Mouse (Mus musculus) lung, embryonic 16.5 days (tissue): Measurements from ENCODE around the gene Smpx. TPM values are rescaled to one million over a fixed set of nuclear protein-coding genes. Genes with fewer than 3 reads are reported as not detected.

Source experiments
- ATAC-seq: fragments of 200-750 bp; cut with Nextera tagmentation; 2 replicates; pipeline ENCODE4 v1.8.0; 2017; ENCODE audit warnings: low read depth, mild to moderate bottlenecking, moderate library complexity
- H3K27ac ChIP-seq: fragments of 300-500 bp; sonication (generic); 2 replicates; pipeline ENCODE4 v1.5.1; 2014; ENCODE audit warnings: mild to moderate bottlenecking, control low read depth, low read length
- H3K27me3 ChIP-seq: fragments of 300-500 bp; sonication (generic); 2 replicates; pipeline ENCODE4 v1.6.1; 2014; ENCODE audit warnings: low read depth, low read length, mixed read lengths; ENCODE audit not compliant: control insufficient read depth, insufficient read depth
- H3K36me3 ChIP-seq: fragments of 300-500 bp; sonication (generic); 2 replicates; pipeline ENCODE4 v1.6.1; 2014; ENCODE audit warnings: low read length; ENCODE audit not compliant: control insufficient read depth, insufficient read depth
- H3K4me1 ChIP-seq: fragments of 300-500 bp; sonication (generic); replicated peaks from 2 replicates; pipeline ENCODE4 v1.6.1; 2014; ENCODE audit warnings: low read length, mixed read lengths; ENCODE audit not compliant: control insufficient read depth, insufficient read depth
- H3K4me2 ChIP-seq: fragments of 300-500 bp; sonication (generic); 2 replicates; pipeline ENCODE4 v1.6.1; 2014; ENCODE audit warnings: low read depth, low read length, control low read depth
- H3K4me3 ChIP-seq: fragments of 300-500 bp; sonication (generic); 2 replicates; pipeline ENCODE4 v1.5.1; 2014; ENCODE audit warnings: mild to moderate bottlenecking, low read length, control low read depth
- H3K9ac ChIP-seq: fragments of 300-500 bp; sonication (generic); 2 replicates; pipeline ENCODE4 v1.6.1; 2014; ENCODE audit warnings: low read length, control low read depth
- H3K9me3 ChIP-seq: fragments of 300-500 bp; sonication (generic); 2 replicates; pipeline ENCODE4 v1.6.1; 2016; ENCODE audit warnings: low read length; ENCODE audit not compliant: control insufficient read depth
- WGBS: fragments of 180-500 bp; shearing (Covaris S2); extraction: QIAGEN DNeasy Blood & Tissue Kit; methylation state at CpG from one replicate; pipeline ENCODE4 v1.1.7; 2014; 5-methylcytosine and 5-hydroxymethylcytosine counted together
- polyA plus RNA-seq: library from polyadenylated mRNA; unstranded; fragments of >200 nt; fragmentation: Nextera tagmentation; extraction: Ambion mirVana; gene quantifications from 2 replicates; pipeline ENCODE4 v1.2.1, GENCODE M21; 2015

Smpx gene
- polyA plus RNA-seq, 1 experiment from 2014 or later = 48.1 TPM

DNA sequence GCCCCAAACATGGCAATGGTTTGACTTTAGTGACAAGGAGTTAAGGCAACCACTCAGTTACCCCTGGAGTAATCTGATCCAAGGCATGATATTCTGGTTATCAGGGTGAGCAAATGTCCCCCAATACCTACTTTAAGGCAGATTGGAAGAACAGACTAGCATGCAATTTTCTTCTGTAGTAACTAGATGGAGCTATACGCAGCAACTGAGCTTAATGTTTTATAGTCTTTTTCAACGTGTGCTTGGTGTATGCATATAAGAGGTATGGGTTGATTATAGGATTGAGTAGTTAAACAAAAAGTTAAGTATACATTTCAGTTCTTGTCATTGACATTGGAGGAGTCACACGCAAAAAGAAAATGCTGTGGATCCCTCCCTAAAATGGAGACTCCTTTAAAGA lies 21.2 kb downstream of the Smpx start:
- no peak for ATAC-seq
- Histone ChIP-seq H3K4me2 (no peak overlapping the region), H3K9me3 (no peaks in the 10 kb centered on the region), H3K27ac (no peak overlapping the region), H3K4me3 (no peak overlapping the region), H3K4me1 (no peaks in the 10 kb centered on the region), H3K9ac (no peak overlapping the region), H3K27me3 (no peaks in the 10 kb centered on the region), H3K36me3 (no peaks in the 10 kb centered on the region)
- WGBS = 29% methylated on average over 3 of the region's 3 CpGs

DNA sequence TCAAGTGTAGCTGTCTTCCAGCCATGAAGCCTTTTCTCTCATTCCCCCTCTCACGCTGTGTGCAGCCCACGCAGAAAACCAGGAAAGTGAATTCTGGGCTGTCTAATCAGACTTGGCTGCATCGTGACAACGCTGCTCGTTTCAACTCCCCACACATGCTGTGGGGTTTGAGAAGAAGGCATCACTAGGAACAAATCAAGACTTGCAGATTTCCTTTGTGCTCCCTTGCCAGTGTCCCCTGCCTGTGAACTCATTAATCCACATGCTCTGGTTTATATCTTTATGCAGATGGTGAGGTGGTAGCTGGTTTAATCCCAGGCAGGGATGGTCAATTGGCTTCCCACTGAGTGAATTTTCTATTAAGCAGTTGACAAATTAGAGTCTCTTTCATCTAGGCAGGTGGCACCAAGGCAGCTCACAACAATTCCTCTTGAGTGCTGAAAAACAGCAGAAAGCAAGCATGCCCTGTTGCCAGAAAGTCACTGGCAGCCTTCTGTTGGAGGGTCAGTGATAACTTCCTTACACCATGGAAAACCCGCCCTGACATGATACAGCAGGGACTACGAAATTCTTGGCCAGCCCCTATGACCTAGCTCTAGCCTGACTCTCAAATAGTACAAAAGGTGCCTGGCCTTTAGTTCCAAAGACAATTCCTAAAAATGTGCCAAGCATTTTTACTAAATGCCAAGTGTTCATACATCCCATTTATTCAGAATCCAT lies 32.1 kb downstream of the Smpx start:
- no peaks in the 10 kb centered on the region for H3K36me3 ChIP-seq
- ATAC-seq = no peak
- no peaks in the 10 kb centered on the region for H3K4me1 ChIP-seq
- no peak overlapping the region for H3K4me2 ChIP-seq
- H3K9ac ChIP-seq = no peak overlapping the region
- no peaks in the 10 kb centered on the region for H3K27me3 ChIP-seq
- WGBS = 56% methylated on average over 7 of the region's 7 CpGs
- H3K4me3 ChIP-seq = no peak overlapping the region
- H3K27ac ChIP-seq = no peak overlapping the region
- no peaks in the 10 kb centered on the region for H3K9me3 ChIP-seq

DNA sequence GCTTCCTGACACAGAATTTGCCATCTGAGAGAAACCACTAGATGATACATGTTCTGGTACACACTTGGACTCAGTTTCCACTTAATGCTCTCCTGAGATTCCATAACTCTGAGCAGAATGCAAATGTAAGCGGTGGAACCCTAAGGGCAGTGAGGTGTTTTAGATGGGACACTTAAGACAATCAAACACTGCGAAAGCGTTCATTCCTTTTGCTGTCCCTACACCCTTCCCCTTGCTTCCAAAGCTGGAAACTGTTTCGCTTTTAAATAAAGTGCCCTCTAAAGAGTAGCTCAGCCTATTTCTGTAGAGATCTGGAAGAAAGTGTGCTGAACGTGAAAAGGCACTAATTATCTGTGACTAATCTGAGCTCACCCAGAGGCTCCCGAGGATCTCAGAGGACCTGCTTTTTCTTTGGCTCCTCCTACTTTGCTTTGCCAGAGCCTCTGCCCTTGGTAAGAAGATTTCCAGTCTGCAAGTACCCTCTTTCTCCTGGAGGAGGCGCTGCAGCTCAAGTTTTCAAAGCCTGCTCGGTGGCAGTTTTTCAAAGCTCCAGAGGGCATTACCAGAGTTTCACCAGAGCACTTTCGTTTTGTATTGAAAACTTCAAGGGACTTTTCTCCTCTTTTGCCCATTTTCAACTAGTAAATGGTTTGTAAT lies 33.1 kb downstream of the Smpx start:
- peak overlapping the region; percentile 11; the same call in 1 of the 2 replicates for H3K4me2 ChIP-seq
- no peaks in the 10 kb centered on the region for H3K36me3 ChIP-seq
- H3K9ac ChIP-seq = no peak overlapping the region
- H3K27me3 ChIP-seq = no peaks in the 10 kb centered on the region
- H3K4me3 ChIP-seq = 0 out of 2 replicates have a peak overlapping the region, but pooled peaks have one; percentile 14
- no peaks in the 10 kb centered on the region for H3K4me1 ChIP-seq
- H3K27ac ChIP-seq = no peak overlapping the region
- peak; percentile 41 for ATAC-seq
- H3K9me3 ChIP-seq = no peaks in the 10 kb centered on the region
- WGBS = 28% methylated on average over 9 of the region's 9 CpGs

DNA sequence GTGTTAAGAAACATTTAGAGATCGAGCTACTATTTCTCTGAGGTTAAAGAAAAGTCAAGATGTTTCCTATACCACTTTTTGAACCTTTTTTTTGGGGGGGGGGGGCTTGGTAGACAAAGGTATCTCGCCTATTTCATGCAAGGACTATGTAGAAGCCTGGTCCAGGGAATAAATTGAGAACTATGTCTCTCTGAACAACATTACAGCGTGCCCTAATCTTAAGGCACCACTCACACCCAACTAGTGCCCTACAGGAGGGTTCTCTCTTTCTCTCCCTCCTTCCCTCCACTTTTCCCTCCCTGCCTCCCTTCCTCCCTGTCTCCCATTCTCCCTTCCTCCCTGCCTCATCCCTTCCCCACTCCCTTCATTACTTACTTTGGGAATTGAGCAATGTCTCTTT lies 33.6 kb downstream of the Smpx start:
- no peak for ATAC-seq
- Histone ChIP-seq H3K4me3 (0 out of 2 replicates have a peak overlapping the region, but pooled peaks have one; percentile 14), H3K9me3 (no peaks in the 10 kb centered on the region), H3K4me2 (peak overlapping the region; percentile 11; the same call in 1 of the 2 replicates), H3K36me3 (no peaks in the 10 kb centered on the region), H3K27me3 (no peaks in the 10 kb centered on the region), H3K27ac (no peak overlapping the region), H3K4me1 (no peaks in the 10 kb centered on the region), H3K9ac (no peak overlapping the region)
- WGBS = 49% methylated on average over 3 of the region's 3 CpGs

DNA sequence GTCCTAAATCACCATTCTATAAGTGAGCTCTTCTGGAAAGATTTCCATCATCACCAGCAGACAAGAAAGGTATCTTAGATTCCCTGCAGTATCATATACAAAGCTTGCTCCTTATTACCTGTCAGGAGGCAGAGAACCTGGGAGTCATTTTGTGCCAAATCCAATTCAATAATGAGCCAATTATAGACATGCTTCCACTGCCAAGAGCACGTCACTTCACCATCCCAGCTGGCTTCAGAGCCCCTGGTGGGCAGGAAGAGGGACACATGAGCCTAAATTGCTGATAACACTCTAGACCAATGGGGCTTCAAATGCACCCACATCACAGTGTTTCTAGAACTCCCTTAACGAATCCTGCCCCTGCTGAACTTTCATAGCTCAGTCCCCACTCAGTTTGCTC lies 35.1 kb downstream of the Smpx start:
- Histone ChIP-seq H3K9me3 (no peaks in the 10 kb centered on the region), H3K4me1 (no peaks in the 10 kb centered on the region), H3K4me3 (no peak overlapping the region), H3K36me3 (no peaks in the 10 kb centered on the region), H3K27me3 (no peaks in the 10 kb centered on the region), H3K27ac (no peak overlapping the region), H3K4me2 (no peak overlapping the region), H3K9ac (no peak overlapping the region)
- 50% methylated on average over 2 of the region's 2 CpGs for WGBS
- ATAC-seq = no peak

DNA sequence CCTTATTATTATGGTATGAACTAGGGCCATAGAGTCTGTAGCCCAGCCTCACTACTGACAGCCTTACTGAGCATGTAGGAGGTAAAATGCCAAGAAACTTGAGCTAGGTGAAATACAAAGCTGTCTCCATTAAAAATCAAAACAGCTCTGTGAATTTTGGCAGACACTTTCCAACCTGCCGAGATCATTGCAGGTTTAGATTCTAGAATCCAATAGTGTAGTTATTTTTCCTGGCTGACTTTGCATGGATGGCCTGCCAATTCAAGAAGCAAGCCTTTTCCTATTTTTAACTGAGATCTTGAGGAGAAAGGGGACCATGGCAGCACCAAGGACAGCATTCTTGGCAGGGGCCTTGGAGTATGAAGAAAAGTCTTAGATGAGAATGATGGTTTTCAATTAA lies 35.6 kb downstream of the Smpx start:
- H3K4me1 ChIP-seq = no peaks in the 10 kb centered on the region
- no peak overlapping the region for H3K4me2 ChIP-seq
- no peaks in the 10 kb centered on the region for H3K27me3 ChIP-seq
- H3K36me3 ChIP-seq = no peaks in the 10 kb centered on the region
- 69% methylated on average over 1 of the region's 1 CpGs for WGBS
- no peaks in the 10 kb centered on the region for H3K9me3 ChIP-seq
- H3K27ac ChIP-seq = no peak overlapping the region
- H3K9ac ChIP-seq = no peak overlapping the region
- H3K4me3 ChIP-seq = no peak overlapping the region
- no peak for ATAC-seq

DNA sequence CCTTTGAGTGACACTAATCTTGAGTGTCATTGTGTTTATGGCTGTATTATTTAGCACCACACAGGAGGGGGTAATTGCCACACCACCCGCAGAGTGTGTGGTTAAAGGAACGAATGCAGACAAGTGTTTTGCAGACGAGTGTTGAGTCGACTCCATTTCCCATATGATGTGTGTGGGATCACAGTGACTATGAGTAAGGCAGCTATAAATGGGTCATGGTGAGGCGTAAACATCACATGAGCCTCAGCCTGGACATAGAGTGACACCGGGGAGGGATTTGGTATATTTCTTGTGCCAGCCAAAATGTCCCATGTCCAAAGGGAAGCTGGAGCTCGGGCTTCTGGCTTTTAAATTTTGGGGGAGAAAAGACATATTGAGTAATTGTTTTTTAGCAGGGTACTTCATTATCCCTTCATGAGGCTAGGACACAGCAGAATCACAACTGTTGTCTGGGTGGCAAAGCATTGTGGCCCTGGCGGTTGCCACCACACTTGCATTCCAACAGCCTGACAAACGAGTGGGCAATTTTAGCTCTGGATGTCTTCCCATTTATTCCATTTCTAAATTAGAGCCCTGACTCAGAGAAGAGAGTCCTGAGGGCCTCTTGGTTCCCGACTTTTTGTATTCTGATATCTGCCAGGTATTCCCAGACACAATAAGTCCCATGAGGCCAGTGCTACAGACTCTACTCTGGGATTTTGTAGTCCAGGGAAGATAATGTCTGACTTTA lies 49.3 kb downstream of the Smpx start:
- Histone ChIP-seq H3K9me3 (no peaks in the 10 kb centered on the region), H3K9ac (no peak overlapping the region), H3K4me3 (no peak overlapping the region), H3K4me1 (no peaks in the 10 kb centered on the region), H3K36me3 (no peaks in the 10 kb centered on the region), H3K27ac (no peak overlapping the region), H3K27me3 (no peaks in the 10 kb centered on the region), H3K4me2 (no peak overlapping the region)
- ATAC-seq = no peak
- 87% methylated on average over 10 of the region's 10 CpGs for WGBS

DNA sequence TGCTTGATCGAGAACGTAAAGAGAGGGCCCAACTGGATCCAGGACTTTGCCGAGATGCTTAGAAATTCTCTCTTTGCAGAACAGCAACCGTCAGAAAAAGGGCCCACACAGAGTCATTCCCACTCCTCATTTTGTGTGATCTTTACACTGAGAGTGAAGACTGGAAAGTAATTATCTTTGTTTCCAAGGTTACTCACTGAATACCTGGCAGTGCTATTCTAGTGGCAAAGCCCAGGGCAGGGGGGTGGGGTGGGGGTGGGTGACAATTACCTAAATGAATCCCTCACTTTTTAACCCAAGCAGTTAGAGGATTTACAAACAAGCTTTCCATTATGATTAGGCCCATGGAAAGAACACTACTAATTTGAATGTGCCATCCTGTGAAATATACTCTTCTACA lies 55.8 kb downstream of the Smpx start:
- no peak overlapping the region for H3K9ac ChIP-seq
- H3K36me3 ChIP-seq = no peaks in the 10 kb centered on the region
- no peak overlapping the region for H3K4me3 ChIP-seq
- no peak for ATAC-seq
- no peaks in the 10 kb centered on the region for H3K9me3 ChIP-seq
- no peak overlapping the region for H3K4me2 ChIP-seq
- H3K27me3 ChIP-seq = no peaks in the 10 kb centered on the region
- H3K27ac ChIP-seq = no peak overlapping the region
- WGBS = 75% methylated on average over 4 of the region's 4 CpGs
- H3K4me1 ChIP-seq = no peaks in the 10 kb centered on the region

DNA sequence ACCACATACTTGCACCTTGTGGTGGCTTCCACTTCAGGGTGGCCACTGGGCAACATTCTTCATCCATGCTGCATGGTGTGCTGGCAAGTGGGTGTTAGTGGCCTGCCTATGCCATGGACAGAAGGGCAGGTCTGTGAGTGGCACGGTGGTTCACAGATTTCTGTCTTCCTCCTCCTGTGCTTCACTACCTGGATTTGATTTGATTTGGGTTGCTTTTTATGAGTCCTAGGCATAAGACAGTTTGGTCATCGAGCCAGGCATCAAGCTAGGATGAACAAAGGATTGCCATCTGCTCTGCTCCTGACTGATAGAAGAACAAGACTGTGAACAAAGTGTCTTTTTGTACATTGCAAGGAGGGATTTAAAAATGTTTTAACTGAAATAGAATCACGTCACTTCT lies 63.8 kb downstream of the Smpx start:
- Histone ChIP-seq H3K4me2 (no peak overlapping the region), H3K4me1 (no peaks in the 10 kb centered on the region), H3K9me3 (no peaks in the 10 kb centered on the region), H3K4me3 (no peak overlapping the region), H3K9ac (no peak overlapping the region), H3K27me3 (no peaks in the 10 kb centered on the region), H3K36me3 (no peaks in the 10 kb centered on the region), H3K27ac (no peak overlapping the region)
- no peak for ATAC-seq
- 76% methylated on average over 3 of the region's 3 CpGs for WGBS
